Mouse (Mus musculus): ENCODE data around the gene Usp2.

- TF ChIP-seq CTCF (IDR thresholded peaks at IDR 0.05; ENCODE audit: low read depth, low read length) (no peak), POLR2AphosphoS5 (IDR thresholded peaks at IDR 0.05; ENCODE audit: insufficient replicate concordance, low read depth, low read length) (no peak), TAL1 (conservative IDR thresholded peaks at IDR 0.05; ENCODE audit: low read depth, low read length) (no peak), GATA2 (IDR thresholded peaks at IDR 0.05; ENCODE audit: borderline replicate concordance, low read depth, low read length) (no peak)
Measured at GRCm38 (mm10) chr9:44095781-44096180, 29.0 kb downstream of the Usp2 start.
